Mouse (Mus musculus) layer of hippocampus, adult 9-10 months (tissue): Measurements from ENCODE around the gene Cdk6.
"Not testable (repeated sequence)": the region's sequence is repeated elsewhere in the genome, so short reads cannot be mapped to it uniquely, and the experiment has no call there.

Experiments used
- DNase-seq: peaks from one replicate; pipeline ENCODE4 v3.0.0; 2022; ENCODE audit warnings: low spot score

The Cdk6 gene

DNA sequence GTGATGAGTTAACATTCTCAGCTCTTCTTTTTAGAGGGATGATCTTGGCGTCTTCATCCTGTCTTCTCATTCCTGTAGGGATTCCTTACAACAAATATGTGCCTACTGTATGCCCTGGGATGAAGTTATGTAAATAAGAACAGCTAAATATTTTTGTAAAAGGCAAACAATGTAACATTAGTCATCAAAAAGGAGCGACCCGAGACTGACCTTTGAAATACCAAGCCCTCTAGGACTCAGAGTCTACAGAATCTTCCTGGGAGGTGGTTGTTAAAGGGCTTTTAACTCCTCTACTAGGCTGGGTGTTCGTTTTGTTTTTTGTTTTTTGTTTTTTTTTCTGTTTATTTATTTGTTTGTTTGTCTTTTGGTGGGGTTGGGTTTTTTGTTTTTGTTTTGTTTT, 4.3 kb downstream of the Cdk6 start:
- not testable (repeated sequence) for DNase-seq

DNA sequence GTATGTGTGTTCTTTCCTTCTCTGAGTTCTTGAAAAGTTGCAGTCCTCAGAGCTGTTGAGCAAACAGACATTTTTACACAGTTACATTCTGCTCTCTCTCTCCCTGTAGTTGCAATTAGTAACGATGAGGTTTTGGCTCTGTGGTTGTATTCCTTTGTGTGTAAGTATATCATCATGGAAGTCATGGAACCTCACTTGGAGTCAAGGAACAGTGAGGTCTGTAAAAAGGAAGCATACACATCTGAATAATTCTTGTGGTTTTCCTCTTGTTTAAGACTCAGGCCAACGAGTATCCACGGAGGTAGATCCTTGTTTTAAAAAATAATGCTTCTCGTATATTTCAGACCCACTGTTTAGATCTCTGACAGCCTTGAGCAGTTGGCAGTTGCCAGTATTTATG, 8.1 kb downstream of the Cdk6 start:
- not testable (repeated sequence) for DNase-seq

DNA sequence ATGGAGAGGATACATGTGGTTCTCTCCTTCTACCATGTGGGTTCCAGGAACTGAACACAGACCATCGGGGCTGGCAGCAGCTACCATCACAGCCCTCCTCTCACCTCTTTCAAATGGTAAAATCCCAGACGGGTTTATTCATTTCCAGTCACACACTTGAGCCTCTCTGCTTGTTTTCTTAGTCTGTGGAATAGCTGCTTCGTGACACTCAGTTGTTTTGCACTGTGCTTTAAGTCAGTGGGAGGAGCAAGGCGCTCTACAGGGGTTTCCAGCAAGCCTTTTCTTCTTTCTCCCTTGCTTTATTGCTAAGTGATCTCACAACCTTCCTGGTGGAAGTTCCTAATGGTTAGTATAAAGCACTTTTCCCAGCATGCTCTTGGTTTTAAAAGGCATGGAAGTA, 10.6 kb downstream of the Cdk6 start:
- DNase-seq: not testable (repeated sequence)

DNA sequence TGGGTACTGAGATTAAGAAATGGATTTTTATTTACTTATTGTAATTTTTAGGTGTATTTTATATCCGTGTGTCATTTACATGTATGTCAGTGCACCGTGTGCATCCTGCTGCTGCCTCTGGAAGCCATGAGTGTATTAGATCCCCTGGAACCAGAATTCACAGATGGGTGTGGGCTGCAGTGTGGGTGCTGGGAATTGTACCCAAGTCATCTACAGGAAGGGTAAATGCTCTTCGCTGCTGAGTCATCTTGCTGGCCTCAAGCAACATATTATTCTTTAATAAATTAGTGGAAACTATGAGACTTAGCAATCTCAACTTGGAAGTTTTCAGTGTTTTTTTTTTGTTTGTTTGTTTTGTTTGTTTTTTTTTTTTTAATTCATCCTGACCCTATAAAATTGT, 11.0 kb downstream of the Cdk6 start:
- DNase-seq: no peak

DNA sequence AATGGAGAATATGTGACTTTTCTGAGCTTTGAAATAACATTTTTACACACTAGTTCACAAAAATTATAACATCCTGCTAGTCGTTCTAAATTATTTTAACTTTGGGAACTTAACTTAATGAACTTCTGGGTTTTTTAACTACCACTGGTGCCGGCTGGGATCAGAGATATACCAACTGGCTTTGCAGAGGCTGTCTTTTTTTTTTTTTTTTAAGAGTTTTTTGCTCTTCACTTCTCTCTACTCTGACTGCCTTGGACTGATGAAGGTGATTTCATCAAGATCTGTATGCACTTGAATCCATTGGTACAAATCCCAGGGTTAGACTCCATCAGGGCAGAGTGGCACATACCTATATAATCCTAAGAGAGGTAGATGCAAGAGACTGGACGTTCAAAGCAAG, 11.5 kb downstream of the Cdk6 start:
- no peak for DNase-seq

DNA sequence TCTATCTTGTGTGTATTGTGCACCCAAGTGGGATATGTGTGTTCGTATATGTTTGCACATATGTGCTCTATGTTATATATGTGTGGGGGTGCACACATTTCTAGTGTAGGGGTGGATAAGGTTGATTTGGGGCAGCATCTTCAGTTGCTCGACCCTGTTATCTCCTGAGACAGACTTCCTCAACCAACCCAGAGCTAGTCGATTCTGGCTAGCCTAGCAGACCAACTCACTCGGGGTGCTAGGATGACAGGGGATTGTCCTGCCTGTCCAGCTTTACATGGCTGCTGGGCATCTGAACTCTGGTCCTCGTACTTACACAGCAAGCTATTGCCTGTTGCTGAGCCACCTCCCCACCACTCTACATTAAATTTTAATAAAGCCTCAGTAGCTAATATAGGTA, 13.0 kb downstream of the Cdk6 start:
- DNase-seq: no peak

DNA sequence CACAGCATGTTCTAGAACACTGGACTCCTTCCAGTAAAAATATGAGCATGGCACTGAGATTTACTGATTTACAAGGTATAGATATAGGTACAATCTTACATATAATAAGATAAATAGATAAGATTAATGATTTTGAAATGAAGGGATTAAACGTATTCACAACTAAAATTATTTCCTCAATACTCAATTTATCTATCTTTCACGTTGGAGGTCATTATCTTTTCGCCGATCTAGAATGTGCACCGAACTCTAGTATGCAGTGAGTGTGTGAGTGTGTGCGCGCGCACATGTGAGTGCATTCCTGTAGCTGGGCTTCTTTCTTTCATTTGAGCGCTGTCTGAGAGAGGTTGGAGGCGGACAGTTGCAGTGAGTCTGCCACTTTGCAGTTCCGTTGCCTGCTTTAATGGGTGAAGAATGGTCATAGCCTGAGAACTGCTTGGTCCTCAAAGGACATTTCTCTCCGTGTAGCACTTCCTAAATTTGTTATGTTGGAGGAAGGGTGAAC, 13.8 kb downstream of the Cdk6 start:
- no peak for DNase-seq

DNA sequence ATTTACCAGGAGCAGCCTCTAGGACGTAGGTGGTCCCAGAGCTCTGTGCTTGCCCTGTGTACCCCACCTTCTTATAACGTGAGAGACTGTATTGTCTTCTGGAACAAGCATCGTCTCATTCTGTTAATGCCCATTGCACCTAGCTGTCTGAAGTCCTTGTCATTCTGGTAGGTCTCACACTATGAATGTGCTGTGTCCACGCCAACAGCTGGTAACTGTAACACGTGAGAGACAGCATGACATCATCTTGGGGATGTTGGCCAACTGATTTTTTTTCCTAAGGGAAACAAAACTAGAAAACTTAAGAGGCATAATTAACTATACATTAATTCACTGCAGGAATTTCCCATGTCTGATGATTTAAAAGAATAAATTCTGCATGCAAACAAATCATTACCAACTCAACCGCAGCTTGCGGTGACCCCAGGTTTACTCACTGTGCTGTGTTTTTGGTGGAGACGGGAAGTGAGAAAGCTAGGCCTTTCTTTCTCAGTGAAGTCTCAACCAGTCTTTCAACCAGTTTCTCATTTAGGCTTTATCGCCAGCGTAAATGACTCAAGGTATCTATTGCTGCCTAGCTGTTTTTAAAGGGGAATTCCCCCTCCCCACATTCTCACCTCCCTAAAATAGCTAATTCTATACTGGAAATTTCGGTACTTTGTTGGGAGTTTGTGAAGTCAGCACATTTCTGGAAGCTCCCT, 14.4 kb downstream of the Cdk6 start:
- DNase-seq: no peak

DNA sequence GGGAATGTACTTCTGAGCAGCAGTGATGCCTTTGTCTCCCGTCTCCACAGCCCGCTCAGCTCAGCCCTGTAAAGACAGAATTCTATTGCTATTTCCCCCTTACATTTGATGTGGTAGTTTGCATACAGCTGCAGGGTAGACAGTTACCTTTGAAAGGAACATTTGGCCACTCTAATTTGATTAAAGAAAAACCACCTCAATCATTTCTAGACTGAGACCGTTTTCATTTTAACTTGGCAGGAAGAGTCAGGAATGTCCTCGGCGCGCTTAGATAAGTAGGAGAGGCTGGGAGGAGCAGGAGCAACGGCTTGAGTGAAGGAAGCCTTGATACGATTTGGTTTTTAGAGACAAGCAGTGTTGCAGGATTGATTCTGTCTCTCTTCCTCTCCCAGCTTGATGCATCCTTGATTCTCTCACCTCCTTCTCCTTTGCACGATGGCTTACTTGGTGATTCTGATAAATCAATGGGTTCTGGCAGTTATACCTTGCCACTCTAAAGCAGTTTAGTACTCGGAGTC, 15.0 kb downstream of the Cdk6 start:
- no peak for DNase-seq

DNA sequence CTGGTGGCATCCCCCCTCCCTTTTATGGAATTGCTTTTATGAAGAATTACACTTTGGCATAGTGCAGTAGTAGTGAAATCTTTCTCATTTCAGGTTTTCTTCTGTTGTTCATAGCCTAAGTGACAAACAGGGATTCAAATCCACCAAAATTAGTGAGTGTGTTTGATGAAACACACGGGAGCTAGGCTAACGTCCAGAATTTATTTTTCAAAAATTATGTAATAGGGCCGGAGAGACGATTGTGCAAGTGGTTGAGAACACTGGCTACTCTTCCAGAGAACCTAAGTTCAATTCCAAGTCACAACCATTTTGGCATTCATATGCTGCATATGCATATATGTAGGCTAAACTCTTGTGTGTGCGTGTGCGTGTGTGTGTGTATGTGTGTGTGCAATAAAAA, 16.2 kb downstream of the Cdk6 start:
- no peak for DNase-seq

DNA sequence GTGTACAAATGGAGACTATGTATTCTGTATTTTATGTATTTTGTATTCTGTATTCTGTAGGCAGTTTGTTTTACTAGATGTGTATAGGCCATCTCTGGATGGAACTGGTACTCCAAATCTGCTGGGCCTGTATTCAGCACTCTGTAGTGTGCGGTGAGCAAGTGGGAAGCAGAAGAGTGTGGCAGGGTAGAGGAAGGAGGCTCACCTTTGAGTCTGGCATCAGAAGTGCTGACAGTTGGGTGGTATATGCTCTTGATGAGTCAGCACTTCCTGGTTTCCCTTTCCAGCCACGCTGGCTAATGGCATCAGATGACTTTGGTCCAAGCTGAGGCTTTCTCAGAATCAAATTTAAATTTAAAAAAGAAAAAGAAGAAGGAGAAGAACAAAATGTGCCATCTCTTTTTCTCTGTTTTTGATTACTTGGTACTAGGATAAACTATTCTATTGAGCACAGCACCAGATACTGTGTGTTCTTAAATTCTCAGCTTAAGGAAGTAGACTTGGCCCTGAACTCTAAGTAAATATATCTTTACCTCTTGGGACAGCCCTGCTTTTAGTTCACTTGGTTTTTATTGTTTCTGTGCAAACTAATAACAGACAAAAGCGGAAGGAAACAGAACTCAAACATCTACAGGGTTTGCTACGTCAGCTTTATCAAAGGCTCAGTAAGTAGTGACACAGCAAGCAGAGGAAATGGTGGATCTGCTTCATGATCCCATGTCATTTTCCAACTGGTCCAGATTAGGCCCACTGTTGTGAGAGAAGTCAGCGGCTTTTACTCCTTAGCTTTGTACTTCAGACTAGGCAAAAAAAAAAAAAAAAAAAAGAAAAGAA, 17.6 kb downstream of the Cdk6 start:
- DNase-seq: no peak

DNA sequence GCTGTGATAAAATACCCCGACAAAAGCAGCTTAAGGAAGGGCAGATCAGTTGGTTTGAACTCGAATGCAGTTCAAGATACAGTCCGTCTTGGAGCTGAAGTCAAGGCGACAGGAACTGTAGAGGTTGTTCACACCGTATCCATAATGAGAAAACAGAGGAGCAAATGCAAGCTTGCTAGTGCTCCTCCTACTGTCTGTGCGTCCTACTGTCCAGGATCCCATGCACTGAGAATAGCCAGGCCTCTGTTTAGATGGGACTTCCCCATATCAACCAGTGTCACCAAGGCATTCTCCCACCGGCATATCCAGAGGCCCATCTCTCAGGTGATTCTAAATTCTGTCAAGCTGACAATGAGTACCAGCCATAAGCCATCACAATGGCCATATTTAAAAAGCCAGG, 18.6 kb downstream of the Cdk6 start:
- DNase-seq: no peak

DNA sequence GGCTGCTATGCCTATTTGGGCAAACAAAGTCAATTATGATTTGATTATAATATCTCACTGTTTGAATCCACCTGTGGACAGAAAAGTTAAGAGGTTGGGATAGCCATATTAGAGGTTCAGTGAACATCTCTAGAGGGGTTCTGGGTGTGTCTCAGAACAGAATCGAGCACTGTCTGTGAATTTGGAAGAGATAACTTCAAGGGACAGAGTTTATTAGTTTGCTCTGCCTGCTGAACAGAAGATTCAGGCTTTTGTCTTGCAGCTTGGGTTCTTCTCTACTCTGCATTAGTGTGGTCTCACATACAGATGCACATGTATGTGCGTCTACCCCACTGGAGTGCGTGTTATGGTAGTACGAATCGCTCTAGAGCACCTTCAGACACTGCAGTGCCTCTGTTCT, 20.0 kb downstream of the Cdk6 start:
- DNase-seq: no peak

DNA sequence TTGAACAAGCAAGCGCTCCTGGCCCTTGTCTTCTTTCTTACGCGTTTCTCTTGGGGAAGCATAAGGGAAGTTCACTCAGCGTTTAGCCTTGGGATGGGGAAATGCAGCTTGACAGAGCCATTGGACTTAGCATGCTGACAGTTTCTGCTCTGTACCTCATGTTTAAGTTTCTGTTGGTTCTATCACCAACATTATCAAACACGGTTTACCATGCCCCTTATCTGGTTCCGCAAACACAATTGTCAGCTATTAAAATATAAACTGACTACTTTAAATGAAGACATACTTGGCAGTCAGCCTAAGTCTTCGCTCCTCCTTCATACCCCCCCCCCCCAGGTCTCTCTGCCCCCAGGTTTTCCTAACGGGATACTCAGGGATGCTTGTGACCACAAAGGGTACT, 20.8 kb downstream of the Cdk6 start:
- DNase-seq: no peak

DNA sequence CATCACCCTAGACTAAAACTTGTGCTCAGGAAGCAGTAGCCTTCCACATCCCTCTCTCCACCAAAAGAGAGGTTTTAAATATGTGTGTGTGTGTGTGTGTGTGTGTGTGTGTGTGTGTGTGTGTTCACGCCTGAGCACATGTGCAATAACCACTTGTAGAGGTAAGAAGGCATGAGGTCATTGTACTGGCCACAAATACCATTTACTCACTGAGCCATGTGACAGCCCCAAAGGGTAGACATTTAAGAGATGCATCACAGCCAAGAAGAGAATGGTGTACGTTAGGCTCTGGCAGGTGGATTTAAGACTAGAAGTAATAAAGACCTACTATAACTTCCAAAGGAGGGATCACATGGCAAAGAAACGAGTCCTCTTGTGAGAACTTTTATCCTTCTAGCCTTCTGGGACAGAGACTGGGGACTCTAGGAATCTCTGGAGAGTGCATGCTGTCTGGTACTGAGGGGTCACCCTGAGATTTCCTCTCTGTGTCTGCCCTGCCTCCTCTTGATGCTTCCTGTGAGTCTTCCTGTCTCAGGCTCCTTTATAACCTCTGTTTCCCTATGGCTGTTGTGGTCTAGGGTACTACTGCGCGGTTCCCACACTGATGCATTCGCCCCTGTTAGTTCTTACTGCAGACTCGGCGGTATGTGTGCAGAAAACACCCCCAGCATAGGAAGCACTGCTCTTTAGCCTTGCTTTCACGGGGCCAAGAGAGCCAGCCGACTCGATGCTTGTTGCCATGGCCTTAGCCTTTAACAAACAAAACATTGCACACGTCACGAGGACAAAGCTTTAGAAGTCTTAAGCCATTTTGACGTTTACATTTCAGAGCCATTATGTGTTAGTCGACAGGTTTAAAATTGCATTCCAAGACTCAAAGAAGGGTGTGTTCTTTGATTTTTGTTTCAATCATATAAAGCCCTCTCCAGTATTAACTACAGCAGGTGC, 22.0 kb downstream of the Cdk6 start:
- no peak for DNase-seq

DNA sequence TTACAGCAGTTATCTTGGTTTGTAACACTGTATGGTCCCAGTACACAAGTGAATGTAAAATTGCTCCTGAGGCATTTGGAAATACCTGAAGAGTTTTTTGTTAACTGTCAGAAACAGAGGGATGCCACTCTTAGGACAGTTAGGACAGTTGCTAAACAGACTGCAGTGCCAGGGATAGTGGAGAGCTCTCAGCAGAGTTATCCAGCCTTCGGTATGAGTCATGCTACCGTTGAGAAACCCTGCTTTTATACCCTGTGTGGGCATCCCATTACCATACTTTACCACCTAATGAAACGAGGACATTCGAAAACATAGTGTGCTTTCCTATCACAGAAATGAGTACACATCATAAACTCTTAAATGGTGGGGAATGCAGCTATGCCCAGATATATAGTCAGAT, 25.8 kb downstream of the Cdk6 start:
- no peak for DNase-seq

DNA sequence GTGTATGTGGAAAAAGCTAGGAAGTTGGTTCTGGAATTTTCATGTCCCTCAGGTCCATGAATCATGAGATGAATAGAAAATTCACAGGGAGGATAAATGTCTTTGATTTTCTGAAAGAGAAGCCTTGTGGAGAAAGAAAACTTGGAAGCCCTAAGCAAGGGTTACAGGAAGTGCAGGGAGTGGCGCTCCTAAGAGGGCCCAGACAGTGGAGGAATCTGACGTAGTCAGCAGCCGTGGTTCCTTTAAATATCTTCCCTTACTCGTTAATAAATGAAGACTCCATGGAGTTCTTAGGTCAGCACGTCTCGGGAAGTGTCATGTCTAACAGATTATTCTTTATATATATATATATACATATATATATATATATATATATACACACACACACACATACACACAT, 28.0 kb downstream of the Cdk6 start:
- no peak for DNase-seq

DNA sequence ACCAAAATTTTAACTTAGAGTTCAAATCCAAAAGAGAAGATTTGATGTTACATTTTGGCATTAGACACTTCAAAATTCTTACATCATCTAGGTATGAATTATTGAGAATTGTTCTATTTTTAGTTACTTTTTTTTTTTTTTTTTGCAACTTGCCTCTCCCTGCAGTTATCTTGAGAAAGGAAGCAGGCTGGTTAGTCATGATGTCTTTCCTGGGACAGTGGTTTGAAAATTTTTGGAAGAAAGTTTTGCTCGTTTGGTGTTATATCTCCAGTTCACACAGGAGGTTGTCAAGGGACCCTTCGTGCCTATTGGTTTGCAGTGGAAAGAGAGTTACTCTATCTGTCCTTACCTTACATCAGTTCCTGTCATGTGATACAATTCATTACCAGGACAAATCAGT, 29.9 kb downstream of the Cdk6 start:
- DNase-seq: no peak

DNA sequence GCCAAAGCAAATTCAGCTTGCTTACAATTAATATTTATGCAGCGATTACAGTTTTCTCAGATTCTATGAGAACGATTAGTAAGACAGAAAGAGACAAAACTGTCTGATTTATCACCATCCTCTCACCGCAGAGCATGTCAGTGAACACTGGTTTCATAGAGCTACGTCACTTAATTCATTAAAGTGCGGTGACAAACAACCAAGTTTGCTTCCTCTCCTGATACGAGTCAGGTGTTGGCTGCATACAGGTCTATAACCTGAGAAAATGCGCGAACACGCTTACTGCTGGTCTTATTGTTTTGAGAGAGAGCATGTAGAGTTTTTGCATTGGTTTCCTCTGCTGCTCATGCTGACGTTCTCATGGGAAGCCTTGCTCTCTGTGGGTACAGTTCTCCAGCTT, 31.9 kb downstream of the Cdk6 start:
- no peak for DNase-seq

DNA sequence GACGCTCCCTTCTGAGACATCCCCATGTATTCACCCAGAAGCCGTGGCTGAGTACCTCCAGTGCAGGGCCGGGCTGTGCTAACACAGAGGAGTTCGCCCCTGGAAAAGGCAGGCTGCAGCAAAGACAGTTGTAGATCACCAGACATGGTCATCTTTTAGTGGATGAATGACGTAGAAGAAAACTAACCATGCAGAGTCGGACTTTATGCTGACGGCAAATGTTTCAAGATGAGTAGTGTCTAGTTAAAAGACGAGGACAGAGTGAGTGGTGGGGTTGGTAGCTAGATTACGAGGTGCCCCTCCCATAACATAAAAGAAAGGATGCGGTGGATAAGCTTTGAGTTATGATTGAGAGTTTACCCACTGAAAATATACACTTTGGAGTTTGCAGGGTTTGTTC, 33.5 kb downstream of the Cdk6 start:
- DNase-seq: no peak

DNA sequence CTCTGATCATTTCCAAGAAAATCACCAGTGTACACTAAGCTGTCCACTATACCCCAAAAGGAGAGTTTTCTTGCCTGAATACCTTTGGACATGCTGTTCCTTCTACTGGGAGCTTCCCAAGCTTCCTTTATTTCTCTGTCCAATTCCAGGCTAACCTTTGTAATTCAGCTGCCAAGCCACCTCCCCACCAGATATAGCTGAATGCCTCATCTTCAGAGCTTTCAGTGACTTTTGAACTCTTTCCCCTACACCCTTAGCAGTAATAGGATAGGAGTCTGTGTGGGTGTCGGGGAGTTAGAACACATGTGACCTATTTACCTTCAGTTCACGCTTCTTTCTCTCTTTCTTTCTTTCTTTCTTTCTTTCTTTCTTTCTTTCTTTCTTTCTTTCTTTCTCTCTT, 34.9 kb downstream of the Cdk6 start:
- DNase-seq: no peak

DNA sequence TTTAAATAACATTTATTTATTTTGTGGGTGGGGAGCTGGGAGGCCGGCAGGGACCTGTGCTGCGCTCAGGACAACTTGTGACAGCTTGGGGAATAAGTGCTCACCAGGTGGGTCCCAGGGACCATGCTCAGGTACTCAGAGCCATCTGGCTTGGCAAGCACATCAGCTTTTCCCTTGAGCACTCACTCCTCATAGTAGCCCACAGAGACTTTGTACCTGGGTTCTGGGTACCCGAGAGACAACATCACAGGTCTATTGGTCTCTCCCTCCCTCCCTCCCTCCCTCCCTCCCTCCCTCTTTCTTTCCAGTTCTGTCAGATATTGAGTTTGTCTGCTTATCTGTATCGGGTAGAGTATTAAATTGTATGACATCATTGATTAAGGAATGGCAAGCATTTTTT, 38.0 kb downstream of the Cdk6 start:
- DNase-seq: no peak
